Mouse (Mus musculus) midbrain, embryonic 12.5 days (tissue): ENCODE results near the gene Themis. TPM values are rescaled to one million over a fixed set of nuclear protein-coding genes. Genes with fewer than 3 reads are reported as not detected.

ENCODE experiments used
- ATAC-seq: fragments of 200-750 bp; cut with Nextera tagmentation; 2 replicates; pipeline ENCODE4 v1.8.0; 2017; ENCODE audit warnings: low read depth, moderate TSS enrichment, moderate library complexity; ENCODE audit not compliant: low FRiP score
- H3K27ac ChIP-seq: fragments of 300-500 bp; sonication (generic); replicated peaks from 2 replicates; pipeline ENCODE4 v1.5.1; 2016; ENCODE audit warnings: mild to moderate bottlenecking
- H3K27me3 ChIP-seq: fragments of 300-500 bp; sonication (generic); 2 replicates; pipeline ENCODE4 v1.6.1; 2016; ENCODE audit warnings: mild to moderate bottlenecking
- H3K36me3 ChIP-seq: fragments of 300-500 bp; sonication (generic); 2 replicates; pipeline ENCODE4 v1.6.1; 2016
- H3K4me1 ChIP-seq: fragments of 300-500 bp; sonication (generic); 2 replicates; pipeline ENCODE4 v1.6.1; 2016
- H3K4me2 ChIP-seq: fragments of 300-500 bp; sonication (generic); replicated peaks from 2 replicates; pipeline ENCODE4 v1.6.1; 2016; ENCODE audit warnings: mild to moderate bottlenecking, moderate library complexity
- H3K4me3 ChIP-seq: fragments of 300-500 bp; sonication (generic); 2 replicates; pipeline ENCODE4 v1.5.1; 2016; ENCODE audit warnings: mild to moderate bottlenecking
- H3K9ac ChIP-seq: fragments of 300-500 bp; sonication (generic); replicated peaks from 2 replicates; pipeline ENCODE4 v1.6.1; 2016; ENCODE audit warnings: mild to moderate bottlenecking, moderate library complexity
- H3K9me3 ChIP-seq: fragments of 300-500 bp; sonication (generic); 2 replicates; pipeline ENCODE4 v1.6.1; 2016; ENCODE audit warnings: mild to moderate bottlenecking
- WGBS: fragments of 180-500 bp; shearing (Covaris S2); methylation state at CpG from one replicate; pipeline ENCODE4 v1.1.7; 2016; 5-methylcytosine and 5-hydroxymethylcytosine counted together
- polyA plus RNA-seq: library from polyadenylated mRNA; unstranded; fragments of >200 nt; fragmentation: Nextera tagmentation; extraction: Ambion mirVana; gene quantifications from 2 replicates; pipeline ENCODE4 v1.2.1, GENCODE M21; 2016

The Themis gene
- not detected in 2 replicates for polyA plus RNA-seq

- H3K4me1 ChIP-seq, result no peaks in the 10 kb centered on the region
- no peak within 1 kb of the TSS for H3K4me3 ChIP-seq
- H3K36me3 ChIP-seq, result no peaks in the 10 kb centered on the region
- no peaks in the 10 kb centered on the region for H3K27me3 ChIP-seq
- H3K9me3 ChIP-seq, result no peaks in the 10 kb centered on the region
- no peak within 1 kb of the TSS for H3K9ac ChIP-seq
- H3K4me2 ChIP-seq, result no peak within 1 kb of the TSS
- no peak within 1 kb of the TSS for H3K27ac ChIP-seq
- ATAC-seq, result no peak
- WGBS, result 64% methylated on average over 5 of the region's 5 CpGs
Observed at GRCm38 (mm10) chr10:28668261-28668660, at the start of gene Themis. TSS of gene Themis (plus strand) at chr10:28668360.

GRCm38 (mm10) chr10:28619415-28619814 lies 48.7 kb upstream of the Themis start:
- WGBS, result 84% methylated on average over 1 of the region's 1 CpGs
- Histone ChIP-seq H3K4me1 (no peaks in the 10 kb centered on the region), H3K27me3 (no peaks in the 10 kb centered on the region), H3K9ac (no peak overlapping the region), H3K27ac (no peak overlapping the region), H3K9me3 (no peaks in the 10 kb centered on the region), H3K36me3 (no peaks in the 10 kb centered on the region), H3K4me2 (no peak overlapping the region), H3K4me3 (no peak overlapping the region)
- ATAC-seq, result no peak

GRCm38 (mm10) chr10:28636096-28636495 lies 32.1 kb upstream of the Themis start:
- H3K4me2 ChIP-seq, result no peak overlapping the region
- H3K36me3 ChIP-seq, result no peaks in the 10 kb centered on the region
- no peaks in the 10 kb centered on the region for H3K27me3 ChIP-seq
- no peak overlapping the region for H3K9ac ChIP-seq
- no peak overlapping the region for H3K27ac ChIP-seq
- H3K4me1 ChIP-seq, result no peaks in the 10 kb centered on the region
- no peak overlapping the region for H3K4me3 ChIP-seq
- no peaks in the 10 kb centered on the region for H3K9me3 ChIP-seq
- no peak for ATAC-seq

DNA sequence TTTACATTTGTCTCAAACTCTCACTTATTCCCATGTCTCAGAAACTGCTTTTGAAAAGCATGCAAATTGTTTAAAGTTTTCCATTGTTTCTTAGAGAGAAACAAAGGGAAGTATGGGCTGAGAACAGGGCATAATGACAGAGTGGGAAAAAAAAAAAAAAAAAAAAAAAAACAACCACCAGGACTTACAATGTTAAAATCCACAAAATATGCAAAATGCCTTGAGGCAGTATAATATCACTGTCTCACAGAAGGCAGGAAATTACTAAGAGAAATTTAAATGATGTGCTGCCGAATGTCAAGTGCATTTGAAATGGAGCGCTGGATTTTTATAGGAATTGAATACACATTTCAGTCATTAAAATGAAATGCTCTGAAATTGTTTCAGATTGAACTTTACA lies 26.3 kb upstream of the Themis start:
- no peak overlapping the region for H3K27ac ChIP-seq
- no peaks in the 10 kb centered on the region for H3K27me3 ChIP-seq
- no peaks in the 10 kb centered on the region for H3K36me3 ChIP-seq
- H3K4me1 ChIP-seq, result no peaks in the 10 kb centered on the region
- no peak overlapping the region for H3K4me2 ChIP-seq
- no peak overlapping the region for H3K4me3 ChIP-seq
- no peaks in the 10 kb centered on the region for H3K9me3 ChIP-seq
- WGBS, result 93% methylated on average over 2 of the region's 2 CpGs
- no peak overlapping the region for H3K9ac ChIP-seq
- ATAC-seq, result no peak

- no peaks in the 10 kb centered on the region for H3K27me3 ChIP-seq
- no peak for ATAC-seq
- no peaks in the 10 kb centered on the region for H3K36me3 ChIP-seq
- H3K4me3 ChIP-seq, result no peak overlapping the region
- H3K9me3 ChIP-seq, result no peaks in the 10 kb centered on the region
- H3K4me2 ChIP-seq, result no peak overlapping the region
- 93% methylated on average over 2 of the region's 2 CpGs for WGBS
- H3K4me1 ChIP-seq, result no peaks in the 10 kb centered on the region
- no peak overlapping the region for H3K27ac ChIP-seq
- no peak overlapping the region for H3K9ac ChIP-seq
Observed at GRCm38 (mm10) chr10:28647855-28648254, 20.3 kb upstream of the Themis start.

DNA sequence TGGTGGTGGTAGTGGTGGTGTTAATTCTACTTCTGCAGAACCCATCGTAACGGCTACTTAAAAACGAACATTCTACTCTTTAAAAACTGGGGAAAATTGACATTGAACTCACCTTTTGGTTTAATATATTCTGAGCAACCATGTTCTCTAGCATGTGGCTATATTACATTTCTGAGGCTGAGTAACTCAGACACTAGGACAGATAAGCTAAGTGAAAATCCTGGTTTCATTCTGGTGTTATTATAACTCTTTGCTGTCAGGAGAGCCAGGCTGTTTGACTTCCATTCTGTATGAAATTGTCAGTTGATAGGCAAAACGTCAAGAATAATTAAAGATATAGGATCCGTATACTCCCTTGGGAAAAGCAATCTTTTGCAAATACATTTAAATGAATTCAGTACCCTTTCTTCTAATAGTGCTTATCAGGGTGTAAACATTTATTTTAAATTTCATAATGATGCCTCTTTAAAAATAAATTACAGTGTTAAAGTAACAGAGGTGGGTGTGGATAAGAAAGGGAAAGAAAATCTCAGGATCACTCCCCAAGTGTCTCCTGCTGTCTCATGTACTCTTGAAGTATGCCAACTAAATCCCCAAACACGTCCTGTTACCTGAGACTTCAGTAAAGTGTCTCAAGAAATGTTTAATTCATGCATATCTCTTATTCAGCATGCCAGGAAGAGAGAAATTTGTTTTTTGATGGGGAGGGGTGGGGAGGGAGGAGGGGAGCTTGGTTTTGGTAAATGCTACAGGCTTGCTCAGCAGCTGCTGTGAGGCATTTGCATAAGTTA lies 18.9 kb upstream of the Themis start:
- Histone ChIP-seq H3K4me3 (no peak overlapping the region), H3K9ac (no peak overlapping the region), H3K27ac (no peak overlapping the region), H3K4me2 (no peak overlapping the region), H3K36me3 (no peaks in the 10 kb centered on the region), H3K27me3 (no peaks in the 10 kb centered on the region), H3K9me3 (no peaks in the 10 kb centered on the region), H3K4me1 (no peaks in the 10 kb centered on the region)
- ATAC-seq, result no peak
- WGBS, result 74% methylated on average over 6 of the region's 6 CpGs

GRCm38 (mm10) chr10:28649900-28650160 lies 18.3 kb upstream of the Themis start:
- no peak overlapping the region for H3K27ac ChIP-seq
- ATAC-seq, result no peak
- H3K4me1 ChIP-seq, result no peaks in the 10 kb centered on the region
- H3K9ac ChIP-seq, result no peak overlapping the region
- no peaks in the 10 kb centered on the region for H3K36me3 ChIP-seq
- H3K27me3 ChIP-seq, result no peaks in the 10 kb centered on the region
- 35% methylated on average over 1 of the region's 1 CpGs for WGBS
- H3K4me2 ChIP-seq, result no peak overlapping the region
- no peak overlapping the region for H3K4me3 ChIP-seq
- H3K9me3 ChIP-seq, result no peaks in the 10 kb centered on the region

- Histone ChIP-seq H3K4me2 (no peak overlapping the region), H3K27ac (no peak overlapping the region), H3K4me3 (no peak overlapping the region), H3K9me3 (no peaks in the 10 kb centered on the region), H3K9ac (no peak overlapping the region), H3K27me3 (no peaks in the 10 kb centered on the region), H3K36me3 (no peaks in the 10 kb centered on the region), H3K4me1 (no peaks in the 10 kb centered on the region)
- 85% methylated on average over 2 of the region's 2 CpGs for WGBS
- no peak for ATAC-seq
Observed at GRCm38 (mm10) chr10:28651910-28652309, 16.2 kb upstream of the Themis start.

GRCm38 (mm10) chr10:28654733-28655132 lies 13.4 kb upstream of the Themis start:
- Histone ChIP-seq H3K36me3 (no peaks in the 10 kb centered on the region), H3K27ac (no peak overlapping the region), H3K27me3 (no peaks in the 10 kb centered on the region), H3K9me3 (no peaks in the 10 kb centered on the region), H3K4me2 (no peak overlapping the region), H3K4me1 (no peaks in the 10 kb centered on the region), H3K4me3 (no peak overlapping the region), H3K9ac (no peak overlapping the region)
- no peak for ATAC-seq

DNA sequence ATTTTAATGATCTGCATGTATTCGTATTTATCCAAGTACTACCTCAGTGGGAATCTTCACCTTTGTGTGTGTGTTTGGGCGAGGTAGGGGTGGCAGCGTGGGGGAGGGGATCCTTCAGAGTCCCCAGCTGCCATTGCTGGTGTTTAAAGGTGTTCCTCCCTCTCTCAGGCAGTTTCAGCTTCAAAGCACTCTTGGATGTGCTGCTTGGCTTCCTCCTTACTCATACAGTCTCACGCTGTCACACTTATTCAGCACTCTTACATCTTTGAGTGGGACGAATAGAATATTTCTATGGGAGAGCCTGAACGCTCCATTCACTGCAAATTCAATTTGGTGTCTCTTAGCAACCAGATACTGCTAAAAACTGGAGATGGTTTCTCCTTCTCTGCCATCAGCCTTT lies 3.0 kb upstream of the Themis start:
- no peak for ATAC-seq
- H3K4me1 ChIP-seq, result no peaks in the 10 kb centered on the region
- no peak overlapping the region for H3K4me2 ChIP-seq
- H3K27me3 ChIP-seq, result no peaks in the 10 kb centered on the region
- no peak overlapping the region for H3K9ac ChIP-seq
- no peaks in the 10 kb centered on the region for H3K36me3 ChIP-seq
- no peaks in the 10 kb centered on the region for H3K9me3 ChIP-seq
- WGBS, result 68% methylated on average over 6 of the region's 6 CpGs
- H3K27ac ChIP-seq, result no peak overlapping the region
- no peak overlapping the region for H3K4me3 ChIP-seq

GRCm38 (mm10) chr10:28673931-28674330 lies 5.8 kb downstream of the Themis start:
- ATAC-seq, result no peak
- Histone ChIP-seq H3K36me3 (no peaks in the 10 kb centered on the region), H3K9me3 (no peaks in the 10 kb centered on the region), H3K4me1 (no peaks in the 10 kb centered on the region), H3K27ac (no peak overlapping the region), H3K4me2 (no peak overlapping the region), H3K4me3 (no peak overlapping the region), H3K9ac (no peak overlapping the region), H3K27me3 (no peaks in the 10 kb centered on the region)
- WGBS, result 93% methylated on average over 3 of the region's 3 CpGs

DNA sequence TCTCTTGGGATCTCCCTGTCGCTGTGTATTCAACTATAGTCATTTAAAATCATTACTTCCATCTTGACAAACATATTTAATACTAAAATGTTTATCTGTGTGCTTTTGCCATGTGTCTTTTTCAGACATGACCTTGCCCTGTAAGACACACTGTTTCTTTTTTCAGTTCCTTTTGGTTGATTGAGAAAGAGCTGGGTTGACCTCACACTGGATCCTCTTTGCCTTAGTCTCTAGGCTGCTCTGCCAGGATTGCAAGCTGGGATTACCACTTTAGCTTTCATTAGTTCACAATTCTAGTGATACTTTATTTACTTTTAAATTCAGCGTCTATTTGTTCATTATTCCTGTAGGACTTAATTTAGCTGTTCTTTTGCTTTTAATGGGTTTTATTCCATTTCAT lies 7.2 kb downstream of the Themis start:
- Histone ChIP-seq H3K9me3 (no peaks in the 10 kb centered on the region), H3K9ac (no peak overlapping the region)
- 81% methylated on average over 2 of the region's 2 CpGs for WGBS

DNA sequence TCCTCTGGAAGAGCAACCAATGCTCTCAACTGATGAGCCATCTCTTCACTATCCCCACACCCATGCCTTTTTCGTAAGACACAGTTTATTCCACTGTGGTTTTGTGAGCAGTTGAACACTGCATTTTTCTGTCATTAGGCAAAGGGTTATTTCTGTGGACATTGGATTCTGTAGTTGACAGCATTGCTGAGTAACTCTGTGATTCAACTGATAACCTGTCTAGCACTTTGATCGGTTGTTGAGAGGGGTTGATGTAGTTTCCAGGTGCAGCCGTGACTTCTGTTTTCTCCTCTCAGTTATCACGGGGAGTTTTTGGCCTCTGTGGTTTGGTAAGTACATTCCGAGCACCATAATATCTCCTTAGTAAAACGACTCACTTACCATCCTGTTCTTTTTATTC lies 26.8 kb downstream of the Themis start:
- H3K27ac ChIP-seq, result no peak overlapping the region
- 93% methylated on average over 6 of the region's 6 CpGs for WGBS
- no peaks in the 10 kb centered on the region for H3K36me3 ChIP-seq
- no peaks in the 10 kb centered on the region for H3K27me3 ChIP-seq
- H3K4me2 ChIP-seq, result no peak overlapping the region
- no peaks in the 10 kb centered on the region for H3K4me1 ChIP-seq
- no peak overlapping the region for H3K9ac ChIP-seq
- no peak overlapping the region for H3K4me3 ChIP-seq
- no peaks in the 10 kb centered on the region for H3K9me3 ChIP-seq
- no peak for ATAC-seq

More for the DNA sequence above, 7.2 kb downstream of the Themis start:
- Histone ChIP-seq H3K4me3 (no peak overlapping the region), H3K4me2 (no peak overlapping the region), H3K27me3 (no peaks in the 10 kb centered on the region), H3K4me1 (no peaks in the 10 kb centered on the region), H3K27ac (no peak overlapping the region), H3K36me3 (no peaks in the 10 kb centered on the region)
- no peak for ATAC-seq
